Mouse (Mus musculus) midbrain, embryonic 11.5 days (tissue): ENCODE results near the gene Wdr90. TPM values are rescaled to one million over a fixed set of nuclear protein-coding genes. Genes with fewer than 3 reads are reported as not detected.

Experiments
- ATAC-seq: fragments of 200-750 bp; cut with Nextera tagmentation; 2 replicates; pipeline ENCODE4 v1.8.0; 2017; ENCODE audit warnings: moderate TSS enrichment, moderate library complexity; ENCODE audit not compliant: low FRiP score
- DNase-seq: peaks from one replicate; pipeline ENCODE4 v3.0.0; 2015; ENCODE audit warnings: low spot score; ENCODE audit errors: missing footprints
- H3K27ac ChIP-seq: fragments of 300-500 bp; sonication (generic); 2 replicates; pipeline ENCODE4 v1.5.1; 2014; ENCODE audit warnings: low read depth, low read length
- H3K27me3 ChIP-seq: fragments of 300-500 bp; sonication (generic); 2 replicates; pipeline ENCODE4 v1.6.1; 2014; ENCODE audit warnings: mild to moderate bottlenecking, low read length, moderate library complexity, mixed read lengths; ENCODE audit not compliant: control insufficient read depth, insufficient read depth
- H3K36me3 ChIP-seq: fragments of 300-500 bp; sonication (generic); 2 replicates; pipeline ENCODE4 v1.6.1; 2014; ENCODE audit warnings: mild to moderate bottlenecking, low read length, moderate library complexity, mixed read lengths; ENCODE audit not compliant: control insufficient read depth, insufficient read depth
- H3K4me1 ChIP-seq: fragments of 300-500 bp; sonication (generic); 2 replicates; pipeline ENCODE4 v1.6.1; 2014; ENCODE audit warnings: low read length; ENCODE audit not compliant: control insufficient read depth, insufficient read depth
- H3K4me2 ChIP-seq: fragments of 300-500 bp; sonication (generic); 2 replicates; pipeline ENCODE4 v1.6.1; 2014; ENCODE audit warnings: mild to moderate bottlenecking, moderate library complexity
- H3K4me3 ChIP-seq: fragments of 300-500 bp; sonication (generic); 2 replicates; pipeline ENCODE4 v1.5.1; 2014; ENCODE audit warnings: low read depth, low read length
- H3K9ac ChIP-seq: fragments of 300-500 bp; sonication (generic); 2 replicates; pipeline ENCODE4 v1.6.1; 2014; ENCODE audit warnings: low read length
- H3K9me3 ChIP-seq: fragments of 300-500 bp; sonication (generic); 2 replicates; pipeline ENCODE4 v1.6.1; 2016; ENCODE audit warnings: low read length; ENCODE audit not compliant: control insufficient read depth
- WGBS: fragments of 180-500 bp; shearing (Covaris S2); extraction: QIAGEN DNeasy Blood & Tissue Kit; methylation state at CpG from one replicate; pipeline ENCODE4 v1.1.7; 2014; 5-methylcytosine and 5-hydroxymethylcytosine counted together
- polyA plus RNA-seq: library from polyadenylated mRNA; unstranded; fragments of >200 nt; fragmentation: Nextera tagmentation; extraction: Ambion mirVana; gene quantifications from 2 replicates; pipeline ENCODE4 v1.2.1, GENCODE M21; 2014

Gene Wdr90
- polyA plus RNA-seq, 1 experiment from 2014 or later: 17.8 TPM

- H3K9ac ChIP-seq: no peak overlapping the region
These were observed 25.5 kb downstream of the Wdr90 start for GRCm38 (mm10) chr17:25835816-25836215.

GRCm38 (mm10) chr17:25835301-25835700, 26.0 kb downstream of the Wdr90 start:
- no peaks in the 10 kb centered on the region for H3K9me3 ChIP-seq
- peaks cover 52% of the 10 kb centered on the region for H3K4me1 ChIP-seq
- no peaks in the 10 kb centered on the region; the same call in 1 of the 2 replicates for H3K27me3 ChIP-seq
- H3K9ac ChIP-seq: no peak overlapping the region
- ATAC-seq: no peak
- no peak overlapping the region for H3K27ac ChIP-seq
- 94% methylated on average over 7 of the region's 7 CpGs for WGBS
- H3K36me3 ChIP-seq: peaks cover 17% of the 10 kb centered on the region
- H3K4me2 ChIP-seq: no peak overlapping the region
- DNase-seq: no peak
- no peak overlapping the region for H3K4me3 ChIP-seq

More at GRCm38 (mm10) chr17:25835816-25836215, 25.5 kb downstream of the Wdr90 start:
- H3K4me3 ChIP-seq: no peak overlapping the region
- 96% methylated on average over 16 of the region's 16 CpGs for WGBS
- H3K4me2 ChIP-seq: no peak overlapping the region
- peaks cover 52% of the 10 kb centered on the region for H3K4me1 ChIP-seq
- H3K27me3 ChIP-seq: no peaks in the 10 kb centered on the region; the same call in 1 of the 2 replicates
- ATAC-seq: no peak
- no peak for DNase-seq
- no peaks in the 10 kb centered on the region for H3K9me3 ChIP-seq
- H3K27ac ChIP-seq: no peak overlapping the region; the same call in 1 of the 2 replicates
- H3K36me3 ChIP-seq: peaks cover 19% of the 10 kb centered on the region

- no peak overlapping the region for H3K27ac ChIP-seq
- H3K4me1 ChIP-seq: peaks cover 58% of the 10 kb centered on the region
- 89% methylated on average over 12 of the region's 12 CpGs for WGBS
These were observed 26.6 kb downstream of the Wdr90 start for GRCm38 (mm10) chr17:25834595-25835222.

DNA sequence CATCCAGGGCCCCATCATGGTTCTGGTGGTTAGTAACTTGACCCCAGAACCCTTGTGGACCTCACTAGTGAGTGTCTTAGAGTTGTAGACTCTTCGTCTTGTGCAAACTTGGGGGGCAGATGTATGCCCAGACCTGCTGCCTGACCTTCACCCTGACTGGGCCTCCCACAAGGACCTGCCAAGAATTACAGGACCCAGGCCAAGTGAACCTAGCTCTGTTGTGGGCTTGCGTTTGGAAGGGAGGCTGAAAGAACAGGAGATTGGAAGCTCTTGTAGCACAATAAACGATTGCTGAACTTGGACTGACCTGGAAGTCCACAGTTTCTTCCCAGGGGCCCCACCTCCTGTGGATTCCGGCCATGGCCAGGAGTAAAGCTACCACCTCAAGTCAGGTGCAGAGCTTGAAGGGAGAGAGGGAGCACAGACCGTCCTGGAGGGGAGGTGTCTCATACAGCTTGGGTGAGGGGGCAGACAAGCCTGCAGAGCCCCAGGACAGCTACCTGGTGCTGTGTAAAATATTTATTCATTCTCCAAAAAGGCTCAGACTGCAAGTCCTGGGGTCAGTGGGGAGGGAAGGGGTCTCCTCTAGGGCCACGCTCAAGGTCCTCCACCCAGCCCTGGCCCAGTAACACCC, 27.2 kb downstream of the Wdr90 start:
- H3K9ac ChIP-seq: peak overlapping the region; percentile 67
- ATAC-seq: no peak

More at GRCm38 (mm10) chr17:25834595-25835222, 26.6 kb downstream of the Wdr90 start:
- H3K4me2 ChIP-seq: peak overlapping the region; percentile 96
- H3K27me3 ChIP-seq: no peaks in the 10 kb centered on the region; the same call in 1 of the 2 replicates
- DNase-seq: no peak
- peak overlapping the region; percentile 67 for H3K9ac ChIP-seq
- peaks cover 16% of the 10 kb centered on the region; the same call in 1 of the 2 replicates for H3K36me3 ChIP-seq
- peak overlapping the region; percentile 71; the same call in 1 of the 2 replicates for H3K4me3 ChIP-seq
- H3K9me3 ChIP-seq: no peaks in the 10 kb centered on the region
- ATAC-seq: no peak

DNA sequence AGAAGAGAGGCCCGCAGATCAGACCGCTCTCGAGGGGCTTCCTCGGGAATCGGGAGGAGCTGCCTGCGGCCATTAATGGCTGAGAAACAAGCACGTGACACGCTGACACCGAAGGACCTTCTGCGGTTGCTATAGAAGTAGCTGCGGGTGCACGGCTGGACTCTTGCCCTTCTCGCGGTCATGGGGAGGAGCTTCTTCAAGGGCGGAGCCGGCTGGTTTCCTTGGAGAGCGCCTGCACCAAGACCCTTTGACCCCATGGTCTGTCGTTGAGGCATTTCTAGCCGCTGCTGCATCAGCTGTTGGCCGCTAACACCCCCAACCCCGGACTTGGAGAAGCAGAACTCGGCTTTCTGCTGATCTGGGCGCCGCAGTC, 28.0 kb downstream of the Wdr90 start, which contains the start of gene Stub1:
Gene Stub1, minus strand, starts transcription at position 114 of the 373 bp plus-strand sequence.
- peak within 1 kb of the TSS; percentile 96 for H3K4me2 ChIP-seq
- H3K4me1 ChIP-seq: peaks cover 67% of the 10 kb centered on the region
- H3K27me3 ChIP-seq: no peaks in the 10 kb centered on the region; the same call in 1 of the 2 replicates
- no peaks in the 10 kb centered on the region for H3K9me3 ChIP-seq
- H3K9ac ChIP-seq: peak within 1 kb of the TSS; percentile 79
- DNase-seq (no peak), ATAC-seq (peak; percentile 78)
- peak within 1 kb of the TSS; percentile 84 for H3K27ac ChIP-seq
- H3K4me3 ChIP-seq: peak within 1 kb of the TSS; percentile 71
- under 1% methylated on average over 24 of the region's 24 CpGs for WGBS
- peaks cover 11% of the 10 kb centered on the region; the same call in 1 of the 2 replicates for H3K36me3 ChIP-seq

More for the DNA sequence above, 27.2 kb downstream of the Wdr90 start:
- Histone ChIP-seq H3K4me1 (peaks cover 62% of the 10 kb centered on the region), H3K4me2 (peak overlapping the region; percentile 96), H3K9me3 (no peaks in the 10 kb centered on the region), H3K36me3 (peaks cover 14% of the 10 kb centered on the region; the same call in 1 of the 2 replicates), H3K4me3 (peak overlapping the region; percentile 71), H3K27me3 (no peaks in the 10 kb centered on the region; the same call in 1 of the 2 replicates), H3K27ac (peak overlapping the region; percentile 84)
- no peak for DNase-seq
- 73% methylated on average over 6 of the region's 6 CpGs for WGBS

- Histone ChIP-seq H3K4me1 (peaks cover 67% of the 10 kb centered on the region), H3K4me2 (peak overlapping the region; percentile 96), H3K9ac (peak overlapping the region; percentile 79), H3K27me3 (no peaks in the 10 kb centered on the region; the same call in 1 of the 2 replicates), H3K36me3 (peaks cover 11% of the 10 kb centered on the region; the same call in 1 of the 2 replicates), H3K27ac (peak overlapping the region; percentile 84), H3K4me3 (peak overlapping the region; percentile 71), H3K9me3 (no peaks in the 10 kb centered on the region)
- peak; percentile 92 for ATAC-seq
- under 1% methylated on average over 67 of the region's 77 CpGs for WGBS
- DNase-seq: peak; percentile 100
These were observed 28.6 kb downstream of the Wdr90 start for GRCm38 (mm10) chr17:25832436-25833290.

DNA sequence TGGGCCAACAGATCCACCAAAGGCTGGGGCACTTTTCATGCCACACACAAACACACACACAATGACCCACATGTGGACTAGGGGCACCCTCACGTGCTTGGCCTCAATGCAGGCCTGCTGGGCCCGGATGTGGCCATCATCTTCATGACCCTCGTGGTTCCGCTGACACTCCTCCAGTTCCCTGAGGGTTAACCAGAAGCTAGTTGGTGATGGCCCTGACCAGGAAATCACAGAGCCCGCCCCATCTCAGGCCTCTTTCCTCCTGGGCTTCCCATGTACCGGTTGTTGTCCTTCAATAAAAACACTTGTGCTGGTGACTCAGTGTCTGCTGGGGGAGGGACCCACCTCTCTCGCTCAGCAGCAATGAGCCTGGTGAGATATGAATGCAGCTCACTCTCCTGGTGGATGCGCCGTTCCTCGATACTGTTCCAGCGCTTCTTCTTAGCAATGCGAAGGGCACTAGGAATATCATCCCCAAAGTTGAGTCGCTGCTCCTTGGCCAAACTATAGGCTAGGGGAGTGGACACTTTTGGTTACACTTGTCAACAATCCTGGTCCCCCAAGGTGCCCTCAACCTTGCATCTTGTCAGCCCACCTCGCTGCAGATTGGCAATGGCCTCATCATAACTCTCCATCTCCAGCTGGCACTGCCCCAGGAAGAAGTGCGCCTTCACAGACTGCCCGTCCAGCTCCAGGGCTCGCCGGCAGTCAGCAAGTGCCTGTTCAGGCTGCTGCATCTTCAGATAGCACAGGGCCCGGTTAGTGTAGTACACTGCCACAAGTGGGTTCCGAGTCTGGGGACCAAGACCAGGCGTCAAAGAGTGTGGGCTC, 29.6 kb downstream of the Wdr90 start:
- peak overlapping the region; percentile 96 for H3K4me2 ChIP-seq
- DNase-seq: no peak
- no peak overlapping the region for H3K27ac ChIP-seq
- no peak for ATAC-seq
- peak overlapping the region; percentile 71 for H3K4me3 ChIP-seq
- H3K4me1 ChIP-seq: peaks cover 57% of the 10 kb centered on the region
- WGBS: 66% methylated on average over 21 of the region's 21 CpGs
- H3K36me3 ChIP-seq: peaks cover 11% of the 10 kb centered on the region; the same call in 1 of the 2 replicates
- H3K9ac ChIP-seq: peak overlapping the region; percentile 79
- H3K9me3 ChIP-seq: no peaks in the 10 kb centered on the region
- H3K27me3 ChIP-seq: no peaks in the 10 kb centered on the region; the same call in 1 of the 2 replicates
